Mouse (Mus musculus): ENCODE measurements around the gene Slc35g3.

DNA sequence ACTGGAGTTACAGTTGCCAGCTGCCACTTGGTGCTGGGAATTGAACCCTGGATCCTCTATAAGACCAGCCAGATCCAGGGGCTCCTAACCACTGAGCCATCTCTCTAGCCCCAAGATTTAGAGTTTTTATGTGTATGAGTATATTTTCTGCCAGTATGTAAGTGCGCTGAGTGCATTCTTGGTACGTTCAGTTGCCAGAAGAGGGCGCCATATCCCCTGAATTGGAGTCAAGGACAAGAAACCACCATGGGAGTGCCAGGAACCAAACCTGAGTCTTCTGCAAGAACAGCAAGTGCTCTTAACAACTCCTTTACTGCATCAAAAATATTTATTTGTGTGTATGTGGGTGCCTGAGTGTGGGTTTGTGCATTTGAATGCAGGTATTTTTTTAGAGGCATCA is 32.7 kb downstream of the Slc35g3 start:
- no peak for TF ChIP-seq TCF12 (IDR thresholded peaks at IDR 0.05; ENCODE audit: insufficient read depth, poor library complexity, severe bottlenecking)
- TF ChIP-seq CEBPB (IDR thresholded peaks at IDR 0.05; ENCODE audit: insufficient read depth, poor library complexity, severe bottlenecking), result no peak
- no peak for TF ChIP-seq MYOD1 (IDR thresholded peaks at IDR 0.05; ENCODE audit: control insufficient read depth in 1 of 3, insufficient read length in 2 of 3, low read depth in 2 of 3)
- TF ChIP-seq POLR2A (IDR thresholded peaks at IDR 0.05; ENCODE audit: insufficient read length, low read depth), result no peak
- no peak for TF ChIP-seq USF1 (IDR thresholded peaks at IDR 0.05; ENCODE audit: low read depth)
- no peak for TF ChIP-seq SRF (IDR thresholded peaks at IDR 0.05; ENCODE audit: control insufficient read depth, insufficient read length, low read depth)
- no peak for TF ChIP-seq MAX (IDR thresholded peaks at IDR 0.05; ENCODE audit: low read depth)

All from myocyte (in vitro differentiated cells).